Mouse (Mus musculus) heart, embryonic 10.5 days (tissue): ENCODE results near the gene St5. TPM values are rescaled to one million over a fixed set of nuclear protein-coding genes. Genes with fewer than 3 reads are reported as not detected.

Source experiments
- DNase-seq: peaks from one replicate; pipeline ENCODE4 v3.0.0-alpha.2; 2017; ENCODE audit warnings: low spot score
- H3K27ac ChIP-seq: fragments of 300-500 bp; sonication (generic); 2 replicates; pipeline ENCODE4 v1.5.1; 2016; ENCODE audit warnings: mild to moderate bottlenecking
- H3K27me3 ChIP-seq: fragments of 300-500 bp; sonication (generic); 2 replicates; pipeline ENCODE4 v1.6.1; 2016; ENCODE audit warnings: mild to moderate bottlenecking; ENCODE audit not compliant: poor library complexity, insufficient read depth, severe bottlenecking
- H3K36me3 ChIP-seq: fragments of 300-500 bp; sonication (generic); 2 replicates; pipeline ENCODE4 v1.6.1; 2016; ENCODE audit warnings: mild to moderate bottlenecking, moderate library complexity
- H3K4me1 ChIP-seq: fragments of 300-500 bp; sonication (generic); 2 replicates; pipeline ENCODE4 v1.6.1; 2016; ENCODE audit warnings: mild to moderate bottlenecking
- H3K4me3 ChIP-seq: fragments of 300-500 bp; sonication (generic); 2 replicates; pipeline ENCODE4 v1.5.1; 2016; ENCODE audit warnings: mild to moderate bottlenecking, moderate library complexity
- H3K9me3 ChIP-seq: fragments of 300-500 bp; sonication (generic); 2 replicates; pipeline ENCODE4 v1.6.1; 2016; ENCODE audit warnings: mild to moderate bottlenecking, moderate library complexity
- WGBS: fragments of 180-500 bp; shearing (Covaris S2); methylation state at CpG from one replicate; pipeline ENCODE4 v1.1.7; 2016; 5-methylcytosine and 5-hydroxymethylcytosine counted together
- microRNA-seq: library from miRNA; unstranded; fragments of <30 nt; microRNA quantifications from one replicate; pipeline ENCODE4, GENCODE M21; 2017
- polyA plus RNA-seq: library from polyadenylated mRNA; unstranded; fragments of >200 nt; fragmentation: Nextera tagmentation; extraction: Ambion mirVana; gene quantifications from 2 replicates; pipeline ENCODE4 v1.2.1, GENCODE M21; 2016

St5 gene
- polyA plus RNA-seq, 1 experiment from 2014 or later = 39.9 TPM

DNA sequence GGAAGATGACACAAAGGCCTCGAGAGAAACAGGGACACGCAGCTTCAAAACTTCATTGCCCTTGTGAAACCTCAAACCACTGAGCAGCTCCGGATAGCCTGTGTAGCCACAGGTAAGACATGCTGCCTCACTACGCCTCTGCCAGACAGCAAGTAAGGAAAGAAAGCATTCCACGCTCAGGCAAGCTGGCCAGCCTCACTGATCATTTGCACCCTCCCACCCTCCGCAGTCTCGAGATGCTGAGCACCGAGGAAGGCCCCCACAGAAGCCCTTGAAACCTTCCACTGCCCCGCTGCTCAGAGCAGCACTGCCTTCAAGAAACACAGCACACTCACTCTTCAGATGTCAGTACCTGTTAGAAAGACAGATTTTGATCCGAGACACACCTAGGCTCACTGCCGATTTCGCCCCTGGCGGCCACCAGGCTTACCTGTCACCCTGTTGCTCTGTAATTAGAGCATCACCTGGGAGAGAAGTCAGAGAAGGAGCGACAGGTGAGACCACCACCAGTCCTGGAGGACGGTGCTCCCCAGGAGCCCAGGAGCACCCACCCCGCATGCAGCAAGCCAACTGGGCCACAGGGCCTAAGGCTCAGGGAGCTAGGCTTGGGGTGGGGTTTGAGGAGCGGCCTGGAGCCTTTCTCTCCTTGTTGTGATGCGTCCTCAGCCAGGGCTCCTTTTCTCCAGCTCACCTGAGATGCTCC, 210.6 kb downstream of the St5 start:
- 50% methylated on average over 18 of the region's 18 CpGs for WGBS
- DNase-seq = no peak
- Histone ChIP-seq H3K36me3 (no peaks in the 10 kb centered on the region), H3K4me3 (no peak overlapping the region), H3K4me1 (peaks cover 6% of the 10 kb centered on the region), H3K27me3 (peaks cover 43% of the 10 kb centered on the region), H3K9me3 (no peaks in the 10 kb centered on the region), H3K27ac (no peak overlapping the region)

- no peaks in the 10 kb centered on the region for H3K36me3 ChIP-seq
- 67% methylated on average over 5 of the region's 5 CpGs for WGBS
- no peaks in the 10 kb centered on the region for H3K9me3 ChIP-seq
- no peak overlapping the region for H3K4me3 ChIP-seq
- DNase-seq = no peak
- H3K27ac ChIP-seq = no peak overlapping the region
- H3K27me3 ChIP-seq = 0 out of 2 replicates have a peak, but pooled peaks cover 3% of the 10 kb centered on the region
- 0 out of 2 replicates have a peak, but pooled peaks cover 4% of the 10 kb centered on the region for H3K4me1 ChIP-seq
Observed at GRCm38 (mm10) chr7:109484221-109484620, 219.2 kb downstream of the St5 start.

DNA sequence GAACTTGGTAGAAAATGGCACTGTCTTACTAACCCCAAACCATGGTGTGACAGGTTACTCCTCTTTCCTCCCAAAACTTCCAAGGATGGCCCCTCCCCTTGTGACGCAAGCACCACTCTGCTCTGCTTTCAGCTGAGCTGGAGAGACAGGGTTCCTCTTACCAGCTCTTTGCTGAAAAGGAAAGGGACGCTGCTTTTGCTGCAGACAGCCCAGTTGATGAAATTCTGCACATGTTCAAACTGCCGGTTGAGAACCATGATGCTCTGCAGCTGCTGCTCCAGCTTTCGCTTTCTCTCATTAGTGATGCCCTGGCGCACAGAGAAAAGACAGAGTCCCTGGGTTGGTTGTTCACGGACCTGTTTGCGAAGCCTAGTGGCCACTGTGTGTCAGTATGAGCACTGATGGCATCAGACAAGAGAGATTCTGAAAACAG, 222.6 kb downstream of the St5 start:
- WGBS = 38% methylated on average over 7 of the region's 7 CpGs
- H3K9me3 ChIP-seq = no peaks in the 10 kb centered on the region
- no peaks in the 10 kb centered on the region for H3K36me3 ChIP-seq
- 0 out of 2 replicates have a peak, but pooled peaks cover 8% of the 10 kb centered on the region for H3K4me1 ChIP-seq
- DNase-seq = no peak
- H3K27me3 ChIP-seq = 0 out of 2 replicates have a peak, but pooled peaks cover 3% of the 10 kb centered on the region
- H3K27ac ChIP-seq = no peak overlapping the region
- no peak overlapping the region for H3K4me3 ChIP-seq

GRCm38 (mm10) chr7:109477926-109478325, 225.5 kb downstream of the St5 start:
- WGBS = 54% methylated on average over 3 of the region's 3 CpGs

More at GRCm38 (mm10) chr7:109477926-109478325, 225.5 kb downstream of the St5 start:
- DNase-seq = no peak
- H3K4me1 ChIP-seq = 0 out of 2 replicates have a peak, but pooled peaks cover 4% of the 10 kb centered on the region
- no peak overlapping the region for H3K27ac ChIP-seq
- H3K9me3 ChIP-seq = no peaks in the 10 kb centered on the region
- no peaks in the 10 kb centered on the region for H3K36me3 ChIP-seq
- no peak overlapping the region for H3K4me3 ChIP-seq
- peaks cover 8% of the 10 kb centered on the region; the same call in 1 of the 2 replicates for H3K27me3 ChIP-seq

Small RNA genes within 50 kb of the gene (microRNA-seq; reads per million reads assigned to microRNA genes)
- gene Gm47284 = not detected

Other genes starting within 250 kb of the St5 start
- gene Trim66, start 195.5 kb downstream of the St5 start, polyA plus RNA-seq = 0.08 TPM in 1 of 2 replicates, not detected in the other
- gene Rpl27a, start 184.5 kb downstream of the St5 start, polyA plus RNA-seq = 91.3 and 105 TPM in 2 replicates
- 32.5 and 34.6 TPM in 2 replicates for gene Akip1, start 85 bp upstream of the St5 start, polyA plus RNA-seq
- gene BC051019, start 20.2 kb upstream of the St5 start, polyA plus RNA-seq = 0.11 TPM in 1 of 2 replicates, not detected in the other
- gene Ascl3, start 28.1 kb upstream of the St5 start, polyA plus RNA-seq = not detected in 2 replicates
- 45.9 and 58.4 TPM in 2 replicates for gene Tmem9b, start 49.3 kb upstream of the St5 start, polyA plus RNA-seq
- gene Nrip3, start 78.4 kb upstream of the St5 start, polyA plus RNA-seq = 0.24 and 1.3 TPM in 2 replicates
- 4.7 and 11.3 TPM in 2 replicates for gene Scube2, start 162.1 kb upstream of the St5 start, polyA plus RNA-seq